Mouse (Mus musculus): ENCODE measurements around the gene Acss3.

GRCm38 (mm10) chr10:106989478-106989877 lies 134.0 kb downstream of the Acss3 start:
- no peak for TF ChIP-seq CTCF (IDR thresholded peaks at IDR 0.05; ENCODE audit: control insufficient read depth, insufficient read depth, insufficient replicate concordance, low read depth, low read length)
- TF ChIP-seq POLR2A (IDR thresholded peaks at IDR 0.05; ENCODE audit: control insufficient read depth, low read depth, low read length), result no peak

Data from testis, adult 2 months (tissue).